Mouse (Mus musculus) liver, embryonic 11.5 days (tissue): Measurements from ENCODE around the gene Lgi4. TPM values are rescaled to one million over a fixed set of nuclear protein-coding genes. Genes with fewer than 3 reads are reported as not detected.

Experiments used
- ATAC-seq: fragments of 200-750 bp; cut with Nextera tagmentation; replicated peaks from 2 replicates; pipeline ENCODE4 v1.8.0; 2017; ENCODE audit warnings: moderate number of reproducible peaks, mild to moderate bottlenecking, moderate TSS enrichment, moderate library complexity; ENCODE audit not compliant: low FRiP score
- DNase-seq: peaks from one replicate; pipeline ENCODE4 v3.0.0-alpha.2; 2017; ENCODE audit warnings: low spot score
- H3K27ac ChIP-seq: fragments of 300-500 bp; sonication (generic); 2 replicates; pipeline ENCODE4 v1.5.1; 2014; ENCODE audit warnings: mild to moderate bottlenecking, low read depth, low read length, control low read depth
- H3K27me3 ChIP-seq: fragments of 300-500 bp; sonication (generic); replicated peaks from 2 replicates; pipeline ENCODE4 v1.6.1; 2014; ENCODE audit warnings: low read length, mixed read lengths; ENCODE audit not compliant: control insufficient read depth, insufficient read depth
- H3K36me3 ChIP-seq: fragments of 300-500 bp; sonication (generic); 2 replicates; pipeline ENCODE4 v1.6.1; 2014; ENCODE audit warnings: mild to moderate bottlenecking, low read length, moderate library complexity, mixed read lengths; ENCODE audit not compliant: control insufficient read depth, insufficient read depth
- H3K4me1 ChIP-seq: fragments of 300-500 bp; sonication (generic); replicated peaks from 2 replicates; pipeline ENCODE4 v1.6.1; 2014; ENCODE audit warnings: low read length, mixed read lengths; ENCODE audit not compliant: control insufficient read depth, insufficient read depth
- H3K4me2 ChIP-seq: fragments of 300-500 bp; sonication (generic); 2 replicates; pipeline ENCODE4 v1.6.1; 2014; ENCODE audit warnings: mild to moderate bottlenecking, control low read depth, moderate library complexity
- H3K4me3 ChIP-seq: fragments of 300-500 bp; sonication (generic); 2 replicates; pipeline ENCODE4 v1.5.1; 2014; ENCODE audit warnings: low read depth, low read length, control low read depth
- H3K9ac ChIP-seq: fragments of 300-500 bp; sonication (generic); 2 replicates; pipeline ENCODE4 v1.6.1; 2014; ENCODE audit warnings: low read depth, low read length, control low read depth
- H3K9me3 ChIP-seq: fragments of 300-500 bp; sonication (generic); 2 replicates; pipeline ENCODE4 v1.6.1; 2016; ENCODE audit warnings: low read length, inconsistent platforms, mixed read lengths; ENCODE audit not compliant: control insufficient read depth
- WGBS: fragments of 180-500 bp; shearing (Covaris S2); extraction: QIAGEN DNeasy Blood & Tissue Kit; methylation state at CpG from one replicate; pipeline ENCODE4 v1.1.7; 2014; 5-methylcytosine and 5-hydroxymethylcytosine counted together
- polyA plus RNA-seq: library from polyadenylated mRNA; unstranded; fragments of >200 nt; fragmentation: Nextera tagmentation; extraction: Ambion mirVana; gene quantifications from 2 replicates; pipeline ENCODE4 v1.2.1, GENCODE M21; 2014

The Lgi4 gene
- polyA plus RNA-seq, 1 experiment from 2014 or later, result 0.45 TPM

DNA sequence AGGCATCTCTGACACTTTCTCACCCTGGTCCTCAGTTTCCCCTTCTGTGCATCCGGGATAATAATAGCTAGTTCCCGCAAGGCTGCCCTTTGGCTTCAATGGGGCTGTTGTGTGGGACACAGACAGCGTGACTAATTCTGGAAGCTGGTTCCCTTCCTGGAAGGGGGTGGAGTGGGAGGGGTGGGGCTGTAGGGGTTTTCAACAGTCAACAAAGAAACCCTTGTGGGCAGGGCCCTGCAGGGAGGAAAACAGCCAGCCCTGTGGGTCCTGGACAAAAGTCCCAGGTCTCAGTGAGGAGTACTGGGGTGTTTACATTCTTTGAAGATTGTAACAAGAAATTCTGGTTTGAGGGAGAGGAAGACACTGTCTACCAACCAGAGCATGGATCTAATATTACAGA lies 26.0 kb downstream of the Lgi4 start:
- no peaks in the 10 kb centered on the region for H3K27me3 ChIP-seq
- no peaks in the 10 kb centered on the region for H3K36me3 ChIP-seq
- ATAC-seq (no peak), DNase-seq (no peak)
- H3K27ac ChIP-seq, result peak overlapping the region; percentile 32; the same call in 1 of the 2 replicates
- WGBS, result 57% methylated on average over 3 of the region's 3 CpGs
- no peak overlapping the region for H3K9ac ChIP-seq
- H3K4me3 ChIP-seq, result no peak overlapping the region
- no peak overlapping the region for H3K4me2 ChIP-seq
- peaks cover 4% of the 10 kb centered on the region; the same call in 1 of the 2 replicates for H3K4me1 ChIP-seq
- no peaks in the 10 kb centered on the region for H3K9me3 ChIP-seq

DNA sequence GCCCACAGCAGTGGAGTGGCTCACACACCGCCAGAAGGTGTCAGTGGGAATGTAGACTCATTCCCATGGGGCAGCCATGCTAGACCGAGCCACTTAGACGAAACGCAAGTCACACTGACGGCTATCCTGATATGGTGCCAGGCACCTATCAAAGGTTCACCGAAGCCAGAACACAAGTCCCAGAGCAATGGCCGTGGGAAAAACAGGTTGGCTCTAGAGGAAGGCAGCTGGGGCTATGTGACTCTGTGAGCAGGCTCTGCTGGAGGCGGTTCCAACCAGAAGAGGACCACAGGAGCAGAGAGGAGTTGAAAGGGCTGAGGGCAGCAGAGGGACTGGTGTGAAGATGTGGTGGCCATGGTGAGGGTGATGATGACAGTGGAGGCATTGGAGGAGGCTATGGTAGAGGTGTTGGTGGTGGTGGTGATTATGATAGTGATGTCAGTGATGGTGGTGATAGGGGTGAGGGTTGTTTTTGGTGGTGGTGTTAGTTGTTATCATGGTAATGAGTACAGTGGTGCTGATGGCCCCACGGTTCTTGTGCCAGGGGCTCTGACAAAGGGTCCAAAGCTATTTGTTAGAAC lies 27.1 kb downstream of the Lgi4 start:
- Histone ChIP-seq H3K4me2 (no peak overlapping the region), H3K9me3 (no peaks in the 10 kb centered on the region), H3K4me3 (no peak overlapping the region), H3K36me3 (no peaks in the 10 kb centered on the region), H3K9ac (no peak overlapping the region), H3K27ac (no peak overlapping the region), H3K4me1 (peaks cover 4% of the 10 kb centered on the region; the same call in 1 of the 2 replicates), H3K27me3 (no peaks in the 10 kb centered on the region)
- ATAC-seq (no peak), DNase-seq (no peak)
- 91% methylated on average over 9 of the region's 9 CpGs for WGBS

DNA sequence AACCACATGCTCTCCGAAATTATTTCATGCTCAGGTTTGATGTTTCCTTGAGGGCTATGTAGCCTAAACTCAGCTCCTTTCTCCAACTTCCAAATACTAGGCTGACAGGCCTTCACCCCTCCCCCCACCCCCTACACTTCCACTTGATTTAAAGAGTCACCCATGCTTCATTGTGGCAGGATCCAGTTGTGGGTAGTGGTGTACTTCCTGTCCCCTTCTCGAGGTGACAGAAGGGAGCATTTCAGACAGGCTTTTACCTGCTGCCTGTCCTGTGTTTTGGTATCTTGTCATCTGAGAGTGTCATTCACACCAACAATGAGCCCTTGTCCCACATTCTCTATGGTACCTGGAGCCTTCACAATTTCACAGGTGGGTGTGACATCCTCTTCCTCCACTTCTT lies 28.1 kb downstream of the Lgi4 start:
- 41% methylated on average over 2 of the region's 2 CpGs for WGBS
- H3K4me1 ChIP-seq, result peaks cover 4% of the 10 kb centered on the region; the same call in 1 of the 2 replicates
- DNase-seq (no peak), ATAC-seq (no peak)
- H3K27ac ChIP-seq, result no peak overlapping the region
- H3K4me3 ChIP-seq, result no peak overlapping the region
- H3K9me3 ChIP-seq, result no peaks in the 10 kb centered on the region
- H3K9ac ChIP-seq, result no peak overlapping the region
- no peak overlapping the region for H3K4me2 ChIP-seq
- H3K27me3 ChIP-seq, result no peaks in the 10 kb centered on the region
- no peaks in the 10 kb centered on the region for H3K36me3 ChIP-seq

DNA sequence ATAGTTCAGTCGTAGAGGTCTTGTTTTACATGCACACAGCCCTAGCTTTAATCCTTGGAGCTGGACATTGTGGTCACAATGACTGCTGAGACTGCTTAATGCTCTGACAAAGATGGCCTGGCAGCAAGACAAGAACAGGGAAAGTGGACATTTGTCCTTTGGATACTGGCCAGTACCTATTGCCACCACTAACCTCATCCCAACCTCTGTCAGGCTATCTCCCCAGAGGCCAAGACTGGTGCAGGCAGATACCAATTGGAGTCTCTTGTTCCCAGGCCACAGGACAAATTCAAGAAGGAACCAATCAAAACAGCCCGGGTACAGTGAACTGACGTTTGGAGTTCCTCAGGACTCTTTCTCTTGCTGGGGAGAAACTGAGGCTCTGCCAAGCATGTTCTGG lies 29.1 kb downstream of the Lgi4 start:
- Histone ChIP-seq H3K4me2 (no peak overlapping the region), H3K27me3 (no peaks in the 10 kb centered on the region), H3K9ac (no peak overlapping the region), H3K27ac (no peak overlapping the region), H3K4me1 (peaks cover 4% of the 10 kb centered on the region; the same call in 1 of the 2 replicates), H3K36me3 (no peaks in the 10 kb centered on the region), H3K9me3 (no peaks in the 10 kb centered on the region), H3K4me3 (no peak overlapping the region)
- ATAC-seq, result no peak
- WGBS, result 65% methylated on average over 3 of the region's 3 CpGs
- DNase-seq, result no peak

DNA sequence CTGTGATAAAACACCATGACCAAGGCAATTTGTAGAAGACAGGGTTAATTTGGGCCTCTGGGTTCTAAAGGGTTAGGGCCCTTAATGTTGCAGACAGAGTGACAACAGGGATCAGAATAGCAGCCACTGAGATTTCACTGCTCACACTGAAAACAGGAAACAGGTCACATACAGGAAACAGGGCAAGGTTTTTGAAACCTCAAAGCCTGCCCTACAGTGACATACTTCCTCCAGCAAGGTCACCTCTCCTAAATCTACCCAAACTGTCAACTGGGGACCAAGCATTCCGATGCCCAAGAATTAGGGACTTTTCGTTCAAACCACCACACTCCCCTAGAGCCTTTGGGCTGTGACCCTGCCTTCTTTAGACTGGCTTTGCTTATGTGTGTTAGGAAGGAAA lies 30.6 kb downstream of the Lgi4 start:
- H3K4me1 ChIP-seq, result peaks cover 4% of the 10 kb centered on the region; the same call in 1 of the 2 replicates
- no peaks in the 10 kb centered on the region for H3K36me3 ChIP-seq
- no peak overlapping the region for H3K9ac ChIP-seq
- no peak overlapping the region for H3K4me2 ChIP-seq
- DNase-seq, result no peak
- WGBS, result 41% methylated on average over 2 of the region's 2 CpGs
- H3K27ac ChIP-seq, result no peak overlapping the region
- no peaks in the 10 kb centered on the region; the same call in 1 of the 2 replicates for H3K27me3 ChIP-seq
- no peak overlapping the region for H3K4me3 ChIP-seq
- ATAC-seq, result no peak
- H3K9me3 ChIP-seq, result no peaks in the 10 kb centered on the region

DNA sequence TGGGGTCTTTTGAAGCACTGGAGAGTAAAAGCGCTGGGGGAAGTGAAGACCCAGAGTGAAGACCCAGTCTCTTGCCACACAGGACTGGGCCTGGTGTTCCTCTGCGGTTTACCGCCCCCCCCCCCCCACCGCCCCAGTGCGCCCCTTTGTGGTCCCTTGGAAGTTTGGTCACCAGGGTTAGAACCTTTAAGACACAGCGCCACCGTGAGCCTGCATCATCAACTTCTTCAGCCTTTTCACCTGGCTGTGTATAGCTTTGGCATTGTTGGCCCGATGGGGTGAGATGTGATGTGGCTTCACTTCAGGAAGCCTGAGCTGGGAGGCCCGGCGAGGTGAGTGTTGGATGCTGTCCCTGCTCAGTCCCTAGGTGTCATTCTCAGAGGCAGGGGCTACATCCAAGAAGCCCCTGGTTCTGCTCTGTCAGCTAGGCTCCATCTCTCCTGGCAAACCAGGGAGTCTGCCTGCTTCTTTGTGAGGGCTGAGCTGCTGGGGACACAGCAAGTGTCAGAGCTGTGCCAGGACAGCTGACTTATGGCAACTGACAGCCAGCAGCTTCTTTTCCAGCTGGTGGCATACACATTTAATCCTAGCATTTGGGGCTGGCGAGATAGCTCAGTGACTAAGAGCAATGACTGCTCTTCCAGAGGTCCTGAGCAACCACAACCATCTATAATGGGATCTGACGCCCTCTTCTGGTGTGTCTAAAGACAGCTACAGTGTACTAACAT lies 35.8 kb downstream of the Lgi4 start:
- Histone ChIP-seq H3K9me3 (no peaks in the 10 kb centered on the region), H3K4me2 (no peak overlapping the region), H3K27ac (no peak overlapping the region), H3K4me1 (no peaks in the 10 kb centered on the region), H3K4me3 (no peak overlapping the region), H3K36me3 (no peaks in the 10 kb centered on the region), H3K27me3 (no peaks in the 10 kb centered on the region; the same call in 1 of the 2 replicates), H3K9ac (no peak overlapping the region)
- DNase-seq (no peak), ATAC-seq (no peak)
- 24% methylated on average over 12 of the region's 12 CpGs for WGBS

DNA sequence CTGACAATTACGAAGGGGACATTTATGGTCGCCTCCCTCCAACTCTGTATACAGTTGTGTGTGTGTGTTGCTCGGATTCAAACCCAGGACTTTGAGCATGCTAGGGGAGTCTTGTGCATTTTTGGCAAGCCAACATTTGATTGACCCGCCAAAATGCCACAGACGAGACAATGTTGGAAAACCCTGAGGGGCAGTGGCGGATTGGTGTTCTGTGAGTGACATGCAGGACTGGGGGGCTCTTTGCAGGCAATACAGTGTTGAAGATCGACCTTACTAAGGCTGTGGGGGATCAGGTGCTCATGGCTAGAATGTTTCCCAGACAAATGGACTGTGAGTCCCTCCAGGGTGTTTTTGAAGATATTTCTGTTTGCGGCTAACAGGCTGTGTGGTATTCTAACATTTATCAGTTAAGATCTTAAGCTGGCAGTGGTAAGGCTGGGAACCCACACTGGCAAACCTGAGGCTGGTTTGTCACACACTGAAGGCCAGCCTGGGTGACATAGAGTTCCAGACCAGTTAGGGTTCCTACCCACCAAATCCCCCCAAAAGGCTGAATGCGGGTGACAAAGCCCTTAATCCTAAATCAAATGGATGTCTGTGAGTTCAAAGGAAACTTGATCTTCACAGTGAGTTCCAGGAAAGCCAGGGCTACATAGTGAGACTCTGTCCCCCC lies 37.9 kb downstream of the Lgi4 start:
- Histone ChIP-seq H3K36me3 (no peaks in the 10 kb centered on the region), H3K4me2 (no peak overlapping the region), H3K27ac (no peak overlapping the region), H3K4me1 (no peaks in the 10 kb centered on the region), H3K9ac (no peak overlapping the region), H3K9me3 (no peaks in the 10 kb centered on the region), H3K4me3 (no peak overlapping the region), H3K27me3 (no peaks in the 10 kb centered on the region; the same call in 1 of the 2 replicates)
- DNase-seq (no peak), ATAC-seq (no peak)
- 69% methylated on average over 9 of the region's 9 CpGs for WGBS

DNA sequence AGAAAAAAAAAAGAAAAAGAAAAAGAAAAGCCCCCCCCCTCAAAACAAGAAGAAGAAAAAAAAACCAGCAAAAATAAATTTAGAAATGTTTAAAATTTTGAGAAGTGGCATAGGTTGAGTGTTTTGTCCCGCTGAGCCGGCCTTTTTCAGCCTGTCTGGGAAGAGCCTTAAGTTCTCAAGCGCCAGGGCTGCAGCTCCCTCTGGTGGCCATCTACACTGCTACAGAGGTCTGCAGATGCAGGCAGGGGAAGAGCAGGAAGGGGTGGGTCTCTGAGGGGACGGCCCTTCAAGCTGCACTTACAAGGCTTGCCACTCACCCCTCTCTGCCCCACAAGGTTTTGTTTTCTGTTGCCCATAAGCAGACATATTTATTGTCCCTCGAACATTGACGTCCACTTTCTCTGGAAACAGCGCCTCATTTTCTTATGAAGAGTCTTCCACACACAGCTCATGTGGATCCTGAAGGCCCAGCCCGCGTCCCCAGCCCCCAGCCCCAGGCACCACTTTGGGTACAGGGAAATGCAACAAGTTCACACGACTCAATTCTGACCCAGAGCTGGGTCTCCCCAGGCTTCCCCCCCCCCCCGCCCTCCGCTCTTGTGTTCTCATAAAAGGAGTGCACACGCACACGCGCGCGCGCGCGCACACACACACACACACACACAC lies 38.6 kb downstream of the Lgi4 start:
- Histone ChIP-seq H3K4me2 (peak overlapping the region; percentile 52), H3K4me3 (peak overlapping the region; percentile 28), H3K4me1 (no peaks in the 10 kb centered on the region), H3K27me3 (peaks cover 2% of the 10 kb centered on the region; the same call in 1 of the 2 replicates), H3K36me3 (no peaks in the 10 kb centered on the region), H3K9ac (no peak overlapping the region), H3K9me3 (no peaks in the 10 kb centered on the region), H3K27ac (no peak overlapping the region)
- ATAC-seq (peak; percentile 89), DNase-seq (peak; percentile 81)
- WGBS, result 42% methylated on average over 20 of the region's 20 CpGs
